Mouse (Mus musculus) cerebellum, adult (tissue): ENCODE data around the gene Pomgnt1.
A peak's percentile ranks its signal among the peaks of the same experiment; 100 is the strongest.

Experiments
- ATAC-seq: cut with Nextera tagmentation; 2 replicates; pipeline ENCODE4 v1.9.2; 2017; ENCODE audit warnings: mild to moderate bottlenecking, moderate library complexity, mixed read lengths; ENCODE audit not compliant: insufficient number of reproducible peaks, low FRiP score, low TSS enrichment

The Pomgnt1 gene

DNA sequence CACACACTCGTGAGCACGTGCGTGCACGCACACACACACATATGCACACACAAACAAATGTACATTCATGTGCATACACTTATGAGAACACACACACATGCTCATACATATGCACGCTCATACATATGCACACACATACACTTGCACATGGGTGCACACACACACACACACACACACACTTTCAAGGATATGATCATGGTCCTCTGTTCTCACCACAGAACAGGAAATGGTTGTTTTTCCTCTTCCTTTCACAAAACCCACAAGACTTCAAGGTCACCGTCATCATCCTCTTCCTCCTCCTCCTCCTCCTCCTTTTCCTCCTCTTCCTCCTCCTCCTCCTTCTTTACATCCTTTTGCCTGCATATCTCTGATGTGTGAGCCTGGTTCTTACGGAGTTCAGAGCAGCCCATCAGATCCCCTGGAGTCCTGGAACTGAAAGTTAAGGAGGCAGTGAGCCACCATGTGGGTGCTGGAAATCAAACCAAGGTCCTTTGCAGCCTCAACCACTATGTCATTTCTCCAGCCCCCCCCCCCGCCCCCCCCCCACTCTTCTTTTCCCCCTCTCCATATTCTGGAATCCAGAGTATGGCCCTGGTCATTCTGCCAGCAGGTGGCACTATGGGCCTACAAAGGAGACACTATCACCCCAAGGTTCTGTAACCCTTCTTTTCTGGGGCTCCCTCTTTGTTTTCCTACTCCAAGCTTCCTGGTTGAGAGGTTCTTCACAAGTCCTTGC lies 45.1 kb downstream of the Pomgnt1 start:
- ATAC-seq: no peak

DNA sequence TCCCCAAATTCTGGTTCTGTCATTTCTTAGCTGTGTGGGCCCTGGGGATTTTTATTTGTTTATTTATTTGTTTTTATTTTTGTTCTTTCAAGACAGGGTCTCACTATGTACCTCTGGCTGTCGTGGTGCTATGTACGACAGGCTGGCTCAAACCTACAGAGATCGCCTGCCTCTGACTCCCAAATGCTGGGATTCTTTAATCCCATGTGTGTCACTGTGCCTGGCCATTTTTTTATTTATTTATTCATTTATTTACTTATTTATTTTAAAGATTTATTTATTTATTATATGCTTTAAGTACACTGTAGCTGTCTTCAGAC lies 45.7 kb downstream of the Pomgnt1 start:
- ATAC-seq: no peak

DNA sequence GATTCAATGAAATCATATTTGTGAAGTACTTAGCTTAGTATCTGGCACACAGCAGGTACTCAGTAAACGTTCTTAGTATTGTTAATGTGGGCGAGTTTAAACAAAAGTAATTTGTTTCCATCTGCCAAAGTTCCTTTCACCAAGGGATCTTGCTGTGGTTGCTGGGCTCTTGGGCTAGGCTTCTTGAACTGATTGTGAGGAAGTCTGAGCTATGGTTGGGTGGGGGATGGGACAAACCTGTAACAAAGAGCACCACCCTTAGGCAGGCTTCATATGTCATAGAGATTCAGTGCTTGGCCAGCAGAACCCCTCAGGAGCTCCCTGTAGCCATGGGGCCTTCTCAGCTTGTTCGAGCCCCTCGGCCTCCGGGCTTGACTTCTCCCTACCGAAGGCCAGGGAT lies 49.4 kb downstream of the Pomgnt1 start, which contains the start of the genes 1700042G07Rik and Gm49337:
Gene 1700042G07Rik, plus strand, starts transcription at position 301 of the 400 bp plus-strand sequence.
Gene Gm49337, plus strand, starts transcription at position 313 of the 400 bp plus-strand sequence.
- ATAC-seq: no peak

DNA sequence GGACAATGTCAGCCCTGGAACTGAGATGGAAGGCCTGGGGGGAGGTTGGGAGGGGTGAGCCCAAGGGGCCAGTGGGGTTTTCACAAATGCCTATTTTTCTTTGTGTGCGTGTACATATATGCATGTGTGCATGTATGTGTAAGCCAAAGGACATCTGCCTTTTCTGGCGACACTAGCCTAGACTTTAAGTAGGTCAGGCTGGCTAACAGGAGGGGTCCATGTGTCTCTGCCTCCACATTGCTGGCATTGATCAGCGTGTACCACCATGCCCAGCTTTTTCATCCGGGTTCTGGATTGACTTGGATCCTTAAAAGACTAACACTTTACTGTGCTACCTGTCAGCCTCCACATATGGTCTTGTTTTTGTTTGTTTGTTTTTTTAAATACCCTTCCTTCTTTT lies 50.1 kb downstream of the Pomgnt1 start:
- no peak for ATAC-seq

DNA sequence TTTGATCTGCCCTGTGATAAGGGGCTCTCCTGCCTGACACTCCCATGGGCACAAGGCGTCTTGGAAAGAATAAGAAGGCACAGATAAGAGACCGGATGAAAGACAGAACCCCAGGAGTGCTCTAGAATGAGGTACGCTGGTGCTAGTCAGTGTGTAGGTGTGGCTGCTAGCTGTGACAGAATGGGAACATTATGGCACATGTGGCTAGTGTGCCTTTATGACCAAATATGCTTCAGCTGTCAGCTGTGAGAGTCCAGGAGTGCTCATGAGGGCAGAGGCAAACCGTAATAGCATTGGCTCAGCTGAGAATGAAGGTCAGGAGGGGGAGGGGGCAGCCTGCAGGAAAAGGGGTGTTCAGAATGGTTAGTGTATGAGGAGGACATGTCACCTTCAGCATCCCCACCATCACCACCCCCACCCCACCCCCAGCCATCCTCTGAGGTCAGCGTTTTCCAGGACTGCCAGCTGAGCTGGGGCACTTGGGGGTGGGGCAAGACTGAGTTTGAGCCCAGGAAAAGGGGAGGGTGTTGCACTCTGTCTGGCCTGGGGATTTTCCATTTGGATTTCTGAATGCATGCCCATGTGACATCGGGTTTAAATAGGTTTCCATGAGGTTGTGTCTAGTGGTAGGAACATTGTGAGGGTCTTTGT lies 51.0 kb downstream of the Pomgnt1 start:
- ATAC-seq: no peak

DNA sequence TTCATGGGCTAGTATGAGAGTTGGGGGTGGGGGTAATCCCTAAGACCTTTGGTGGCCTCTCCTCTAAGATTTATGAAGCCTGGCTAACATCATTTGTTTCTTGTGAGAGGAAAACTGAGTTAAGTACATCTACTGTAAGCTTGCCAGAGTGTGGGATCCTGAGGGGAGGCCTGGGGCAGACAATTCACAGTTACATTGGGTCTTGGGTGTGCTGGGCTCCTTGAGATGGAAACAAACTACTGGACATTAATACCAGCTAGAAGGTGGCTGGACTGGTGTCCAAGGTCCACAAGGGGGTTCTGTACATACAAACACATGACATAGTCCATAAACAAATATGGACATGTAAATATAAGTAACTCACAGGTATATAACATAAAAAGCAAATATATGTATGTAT lies 51.5 kb downstream of the Pomgnt1 start:
- no peak for ATAC-seq

DNA sequence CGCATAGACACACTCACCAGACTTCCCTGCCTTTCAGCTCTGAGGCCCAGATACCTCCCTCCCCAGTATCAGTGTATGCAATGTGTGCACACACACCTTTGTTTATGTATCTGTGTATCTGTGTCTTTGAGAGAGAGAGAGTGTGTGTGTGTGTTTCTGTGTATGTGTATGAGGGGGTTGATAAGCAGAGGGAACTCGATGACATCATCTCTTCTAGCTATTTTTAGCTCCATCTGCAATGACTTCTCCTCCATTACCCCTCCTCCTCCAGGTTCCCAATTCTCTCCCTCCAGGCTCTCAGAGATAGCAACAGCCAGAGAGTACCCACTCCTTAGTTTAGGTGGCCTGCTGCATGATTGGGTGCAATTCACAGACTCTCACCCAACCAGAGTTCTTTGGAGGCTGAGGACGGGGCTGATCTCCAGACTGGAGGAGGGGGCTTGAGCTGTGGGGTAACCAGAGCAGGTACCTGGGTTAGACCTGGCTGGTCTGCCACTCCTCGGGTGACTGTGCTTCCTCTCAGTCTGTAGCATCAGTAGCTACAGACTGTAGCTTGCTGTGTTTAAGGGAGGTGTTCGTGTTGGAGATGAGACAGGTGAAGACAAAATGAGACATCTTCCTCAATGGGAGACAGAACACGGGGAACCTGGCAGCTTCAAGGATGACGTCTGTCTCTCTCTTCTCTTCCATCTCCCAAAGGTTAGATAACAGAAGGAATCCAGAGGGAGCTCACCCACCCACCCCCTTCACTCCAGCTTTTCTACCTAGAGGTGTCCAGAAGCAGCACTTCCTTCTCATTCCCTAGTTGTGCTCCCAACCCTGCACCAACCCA lies 52.3 kb downstream of the Pomgnt1 start:
- peak; percentile 65 for ATAC-seq

DNA sequence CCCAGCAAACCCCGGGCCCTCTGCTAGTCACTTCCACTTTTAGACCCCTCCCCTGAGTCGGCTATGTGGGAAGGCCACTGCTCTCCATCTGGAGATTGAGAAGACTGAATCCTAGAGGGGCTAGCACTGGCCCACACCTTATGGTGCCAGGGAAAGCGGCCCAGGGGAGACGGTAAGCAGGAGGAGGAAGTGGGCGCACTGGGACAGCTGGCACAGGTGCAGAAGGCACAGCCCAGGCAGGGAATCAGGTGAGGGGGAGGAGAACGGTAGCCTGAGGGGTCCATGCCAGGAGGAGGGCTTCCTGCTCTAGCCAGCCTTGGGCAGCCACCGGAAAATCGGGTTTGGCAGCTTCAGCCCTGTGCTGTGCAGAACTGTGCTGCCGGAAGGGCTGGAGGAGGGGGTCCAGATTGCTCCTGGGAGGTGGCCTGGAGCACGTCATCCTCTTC lies 52.9 kb downstream of the Pomgnt1 start:
- ATAC-seq: peak; percentile 68

DNA sequence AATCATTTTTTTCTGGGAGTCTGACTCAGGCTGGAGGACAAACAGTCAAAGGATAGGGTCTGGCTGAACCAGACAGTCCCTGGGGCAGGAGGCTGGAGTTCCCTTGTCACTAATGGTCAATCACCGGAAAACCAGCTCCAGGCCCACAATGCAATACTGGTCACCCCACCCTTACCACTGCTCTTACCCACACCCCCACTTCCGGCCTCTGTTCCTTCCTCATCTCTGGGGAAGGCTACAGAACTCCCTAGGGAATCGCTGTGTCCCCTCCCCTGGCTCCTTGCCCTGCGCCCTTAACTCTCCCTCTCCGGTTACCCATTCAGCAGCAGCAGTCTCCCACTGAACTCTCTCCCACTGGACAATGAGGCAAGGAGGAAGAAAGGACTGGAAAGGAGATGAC lies 53.5 kb downstream of the Pomgnt1 start:
- peak; percentile 9; the same call in 1 of the 2 replicates for ATAC-seq

DNA sequence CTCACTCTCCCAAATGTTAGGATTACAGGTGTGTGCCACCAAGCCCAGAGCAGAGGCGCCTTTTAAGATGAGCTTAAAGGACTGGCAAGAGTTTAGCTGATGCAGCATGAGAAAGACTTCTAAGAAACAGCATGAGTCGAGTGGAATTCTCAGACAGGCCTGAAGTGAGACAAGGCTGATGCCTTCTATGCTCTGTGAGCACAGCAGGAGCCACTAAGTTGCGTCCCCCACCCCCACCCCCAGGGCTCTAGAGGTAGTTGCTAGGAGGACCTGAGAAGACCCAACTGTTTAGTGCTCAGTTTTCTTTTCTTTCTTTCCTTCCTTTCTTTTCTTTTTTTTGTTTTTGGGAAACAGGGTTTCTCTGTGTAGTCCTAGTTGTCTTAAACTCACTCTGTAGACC lies 58.4 kb downstream of the Pomgnt1 start:
- no peak for ATAC-seq

DNA sequence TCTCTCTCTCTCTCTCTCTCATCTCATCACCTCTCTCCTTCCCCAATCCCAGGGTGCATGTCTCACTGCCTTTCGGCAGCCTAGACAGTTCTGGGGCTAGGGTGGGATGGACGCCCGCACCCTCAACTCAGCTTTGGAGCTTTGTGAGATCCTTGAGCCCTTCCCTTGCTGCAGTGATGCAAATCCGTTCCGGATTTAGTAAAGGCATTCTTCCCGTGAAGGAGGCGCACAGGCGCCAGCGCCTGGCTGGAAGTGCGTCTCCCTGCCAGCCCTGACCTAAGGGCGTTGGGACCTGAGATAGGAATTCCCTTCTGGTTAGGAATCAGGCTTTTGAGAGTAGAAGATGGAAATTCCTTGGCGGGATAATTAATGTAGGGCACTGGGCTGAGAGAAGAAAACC lies 59.1 kb downstream of the Pomgnt1 start:
- peak; percentile 74; the same call in 1 of the 2 replicates for ATAC-seq

DNA sequence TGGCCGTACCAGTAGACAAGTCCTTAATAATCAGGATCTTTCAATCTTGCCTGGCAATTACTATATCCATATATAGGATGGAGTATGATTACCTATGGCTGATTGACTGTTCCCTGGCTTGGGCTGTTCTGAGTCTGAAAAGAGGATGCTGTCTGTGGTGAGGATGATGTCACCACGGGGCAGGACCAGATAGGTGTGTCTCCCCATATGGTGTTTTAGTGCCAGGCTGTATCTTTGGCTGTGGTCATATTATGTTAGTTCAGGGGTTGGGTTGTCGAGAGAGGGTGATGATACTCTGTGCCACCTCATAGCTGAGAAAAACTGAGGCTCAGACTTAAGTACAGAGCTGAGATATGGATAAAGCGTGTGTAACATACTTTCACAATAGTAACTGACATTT lies 61.4 kb downstream of the Pomgnt1 start:
- ATAC-seq: no peak

DNA sequence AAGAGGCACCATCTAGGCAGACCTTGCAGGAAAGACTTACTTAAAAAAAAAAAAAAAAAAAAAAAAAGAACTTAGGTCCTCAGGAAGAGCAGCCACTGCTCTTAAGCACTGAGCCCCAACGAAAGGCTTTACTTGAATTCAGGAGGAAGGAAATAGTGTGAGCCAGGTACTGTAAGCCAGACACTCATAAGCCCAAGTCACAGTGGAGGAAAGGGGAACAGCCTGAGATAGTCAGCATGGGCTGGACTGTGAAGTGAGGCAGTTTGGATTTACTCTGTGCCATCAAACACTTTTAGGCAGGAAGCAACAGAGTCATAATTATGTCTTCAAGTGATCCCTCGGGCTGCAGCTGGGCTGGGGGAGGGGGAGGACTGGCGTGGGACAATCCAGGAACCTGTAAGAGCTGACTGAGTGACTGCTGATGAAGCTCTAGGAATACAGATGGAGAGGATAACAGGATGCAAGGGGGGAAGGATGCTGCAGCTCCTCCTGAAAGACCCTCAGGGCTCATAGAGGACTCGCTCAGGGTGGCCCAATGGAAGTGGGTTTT lies 68.7 kb downstream of the Pomgnt1 start:
- no peak for ATAC-seq

DNA sequence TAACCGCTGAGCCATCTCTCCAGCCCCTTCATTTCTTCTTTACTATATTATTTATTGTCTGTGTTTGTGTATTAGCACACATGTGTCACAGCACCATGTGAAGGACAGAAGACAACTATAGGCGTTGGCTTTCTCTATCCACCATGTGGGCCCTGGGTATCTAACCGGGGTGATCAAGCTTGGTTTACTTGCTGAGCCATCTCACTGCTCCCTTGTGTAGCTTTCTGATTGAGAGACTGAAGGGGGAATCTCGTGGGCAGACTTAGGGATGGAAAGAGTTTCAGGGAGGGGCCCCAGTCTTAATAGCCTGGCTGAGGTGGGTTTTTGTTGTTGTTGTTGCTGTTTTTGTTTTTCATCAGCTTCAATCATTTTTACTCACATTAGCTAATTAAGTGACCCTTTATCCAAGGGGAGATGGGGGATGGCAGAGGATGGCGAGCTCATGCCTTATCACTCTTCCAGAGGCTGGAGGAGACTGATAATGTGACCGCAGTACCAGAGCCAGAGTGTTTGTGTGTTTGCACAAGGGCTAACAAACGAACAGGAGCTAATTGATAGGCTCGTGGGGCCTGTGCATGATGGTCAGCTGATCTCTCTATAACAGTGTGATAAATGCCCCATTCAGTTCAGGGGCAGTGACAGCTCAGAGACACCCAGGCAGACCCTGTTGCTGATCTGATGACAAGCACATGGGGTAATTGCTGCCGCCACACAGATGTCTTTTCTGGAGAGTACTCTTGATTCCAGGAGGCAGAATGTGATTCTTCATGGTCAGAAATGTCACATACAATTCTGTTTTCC lies 70.1 kb downstream of the Pomgnt1 start:
- ATAC-seq: no peak

DNA sequence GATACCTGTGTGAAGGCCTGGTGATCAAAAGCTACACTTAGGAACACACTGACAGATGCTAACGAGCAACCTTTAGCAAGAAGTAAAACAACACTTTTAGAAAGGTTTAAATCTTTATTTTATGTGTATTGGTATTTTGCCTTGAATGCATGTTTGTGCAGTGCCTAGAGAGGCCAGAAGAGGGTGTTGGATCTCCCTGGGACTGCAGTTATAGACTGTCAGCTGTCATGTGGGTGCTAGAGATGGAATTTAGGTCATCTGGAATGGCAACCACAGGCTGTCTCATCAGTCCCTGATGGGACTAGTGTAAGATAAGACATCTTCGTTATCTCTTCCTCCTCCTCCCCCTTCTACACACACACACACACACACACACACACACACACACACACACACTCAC lies 74.8 kb downstream of the Pomgnt1 start:
- ATAC-seq: no peak

DNA sequence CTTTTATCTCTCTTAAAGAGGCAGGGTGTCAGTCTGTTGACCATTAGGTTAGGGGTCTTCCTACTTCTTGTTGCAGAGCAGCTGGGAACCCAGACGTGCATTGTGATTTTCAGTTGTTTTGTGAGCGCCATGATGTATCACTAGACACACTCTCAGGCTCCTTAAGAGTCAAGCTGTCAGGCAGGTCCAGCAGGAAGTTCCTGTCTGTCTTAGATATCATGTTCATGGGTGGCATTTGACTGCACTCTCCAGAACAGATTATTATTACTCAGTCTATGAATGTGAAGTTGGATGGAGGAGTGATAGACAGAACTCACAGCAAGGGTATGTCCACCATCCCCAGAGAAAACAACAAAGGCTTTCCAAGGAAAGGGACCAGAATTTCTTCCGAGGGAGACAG lies 80.8 kb downstream of the Pomgnt1 start:
- ATAC-seq: no peak

DNA sequence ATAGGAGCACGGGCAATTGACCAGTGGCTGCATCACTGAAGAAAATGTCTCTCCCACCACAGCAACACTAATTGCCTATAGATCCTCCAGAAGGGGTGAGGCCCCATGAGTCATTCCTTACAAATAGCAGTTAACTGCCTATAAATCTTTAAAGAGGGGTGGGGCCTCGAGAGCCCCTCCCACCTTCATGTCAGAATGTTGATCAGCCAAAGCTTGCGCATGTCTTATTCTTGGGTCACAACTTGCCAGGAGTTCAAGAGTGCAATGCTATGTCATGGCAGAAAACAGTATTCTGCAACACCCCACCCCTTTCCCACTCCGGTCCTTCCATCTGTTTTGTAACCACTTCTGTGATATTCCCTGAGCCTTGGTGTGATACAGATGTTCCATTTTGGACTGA lies 82.9 kb downstream of the Pomgnt1 start:
- no peak for ATAC-seq

DNA sequence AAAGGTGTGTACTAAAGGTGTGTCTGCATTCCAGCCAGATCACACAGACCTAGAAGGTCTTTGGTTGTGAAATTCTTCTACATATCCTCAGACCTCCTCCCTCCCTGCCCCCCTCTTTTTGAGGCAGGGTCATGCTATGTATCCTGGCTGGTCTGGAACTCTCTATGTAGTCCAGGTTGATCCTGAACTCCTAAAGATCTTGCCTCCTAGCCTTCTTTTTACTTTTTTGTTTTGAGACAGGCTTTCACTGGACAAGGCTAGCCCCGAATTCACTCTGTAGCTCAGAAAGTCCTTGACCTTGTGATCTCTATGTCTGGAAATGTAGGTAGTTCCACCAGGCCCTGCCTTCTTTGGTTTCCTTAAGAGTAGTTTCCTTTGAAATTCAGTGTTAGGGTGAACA lies 85.3 kb downstream of the Pomgnt1 start:
- ATAC-seq: no peak
